Mouse (Mus musculus): ENCODE measurements around the gene Ints2. TPM values are rescaled to one million over a fixed set of nuclear protein-coding genes. Genes with fewer than 3 reads are reported as not detected.

The Ints2 gene
- total and polyA plus RNA-seq, 2 experiments, result 2.0 to 3.7 TPM

DNA sequence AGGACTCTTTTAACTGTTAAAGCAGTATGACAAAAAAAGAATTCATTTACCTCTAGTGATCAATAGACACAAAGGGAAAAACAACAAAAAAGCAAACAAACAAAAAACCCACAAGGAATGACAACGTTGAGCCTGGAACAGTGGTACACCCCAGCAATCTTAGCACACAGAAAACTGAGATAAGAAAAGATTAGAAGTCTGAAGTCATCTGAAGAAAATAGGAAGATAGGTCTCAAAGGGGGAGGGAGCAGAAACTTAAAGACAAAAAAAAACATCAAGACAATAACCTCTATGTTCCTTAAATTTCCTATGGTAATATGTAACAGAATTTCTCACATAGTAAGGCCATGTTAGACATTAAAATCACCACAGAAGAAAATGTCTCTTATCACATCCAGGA, 4.0 kb downstream of the Ints2 start:
- Histone ChIP-seq H3K4me1 (ENCODE audit: control insufficient read depth, insufficient read depth, low read length) (peaks cover 3% of the 10 kb centered on the region; the same call in 1 of the 2 replicates), H3K9ac (ENCODE audit: low read depth, low read length) (no peak overlapping the region), H3K79me2 (ENCODE audit: control insufficient read depth, insufficient read depth, low read length) (no peaks in the 10 kb centered on the region; the same call in 1 of the 2 replicates), H3K36me3 (ENCODE audit: control insufficient read depth, insufficient read depth, low read length) (peaks cover 11% of the 10 kb centered on the region), H3K27me3 (ENCODE audit: control insufficient read depth, insufficient read depth, low read length) (no peaks in the 10 kb centered on the region), H3K27ac (replicated peaks; ENCODE audit: insufficient read depth, low read depth, low read length) (no peak overlapping the region), H3K4me3 (ENCODE audit: insufficient read depth, low read depth, low read length) (no peak overlapping the region)
- DNase-seq (ENCODE audit: extremely low read depth, low read depth, low spot score), result no peak
- 65% methylated on average over 1 of the region's 1 CpGs for WGBS
- TF ChIP-seq CTCF (IDR thresholded peaks at IDR 0.05; ENCODE audit: low read depth, low read length), result no peak
- no peak for TF ChIP-seq POLR2A (IDR thresholded peaks at IDR 0.05; ENCODE audit: extremely low read depth, insufficient read depth, low read length)

DNA sequence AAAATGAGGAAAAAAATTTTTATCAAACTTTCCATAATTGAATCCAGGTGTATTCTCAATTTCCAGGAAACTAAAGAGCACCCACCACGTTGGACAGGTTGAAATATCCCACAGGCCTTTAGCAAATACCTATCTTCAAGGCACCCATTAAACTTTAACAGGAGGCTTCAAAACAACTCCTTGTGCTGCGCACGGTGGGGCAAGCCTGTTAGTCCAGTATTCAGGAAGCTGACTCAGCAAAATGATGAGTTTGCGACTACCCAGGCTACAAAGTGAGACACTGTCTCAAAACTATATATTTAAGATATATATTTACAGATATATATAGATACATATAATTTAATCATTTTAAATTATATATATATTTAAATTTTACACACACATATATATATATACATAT, 24.9 kb downstream of the Ints2 start:
- WGBS, result 82% methylated on average over 4 of the region's 4 CpGs
- TF ChIP-seq POLR2A (IDR thresholded peaks at IDR 0.05; ENCODE audit: extremely low read depth, insufficient read depth, low read length), result no peak
- TF ChIP-seq CTCF (IDR thresholded peaks at IDR 0.05; ENCODE audit: low read depth, low read length), result no peak
- Histone ChIP-seq H3K36me3 (ENCODE audit: control insufficient read depth, insufficient read depth, low read length) (peaks cover 24% of the 10 kb centered on the region), H3K27ac (replicated peaks; ENCODE audit: insufficient read depth, low read depth, low read length) (no peak overlapping the region), H3K9ac (ENCODE audit: low read depth, low read length) (no peak overlapping the region), H3K4me1 (ENCODE audit: control insufficient read depth, insufficient read depth, low read length) (no peaks in the 10 kb centered on the region), H3K4me3 (ENCODE audit: insufficient read depth, low read depth, low read length) (no peak overlapping the region), H3K27me3 (ENCODE audit: control insufficient read depth, insufficient read depth, low read length) (no peaks in the 10 kb centered on the region), H3K79me2 (ENCODE audit: control insufficient read depth, insufficient read depth, low read length) (no peaks in the 10 kb centered on the region; the same call in 1 of the 2 replicates)
- no peak for DNase-seq (ENCODE audit: extremely low read depth, low read depth, low spot score)

DNA sequence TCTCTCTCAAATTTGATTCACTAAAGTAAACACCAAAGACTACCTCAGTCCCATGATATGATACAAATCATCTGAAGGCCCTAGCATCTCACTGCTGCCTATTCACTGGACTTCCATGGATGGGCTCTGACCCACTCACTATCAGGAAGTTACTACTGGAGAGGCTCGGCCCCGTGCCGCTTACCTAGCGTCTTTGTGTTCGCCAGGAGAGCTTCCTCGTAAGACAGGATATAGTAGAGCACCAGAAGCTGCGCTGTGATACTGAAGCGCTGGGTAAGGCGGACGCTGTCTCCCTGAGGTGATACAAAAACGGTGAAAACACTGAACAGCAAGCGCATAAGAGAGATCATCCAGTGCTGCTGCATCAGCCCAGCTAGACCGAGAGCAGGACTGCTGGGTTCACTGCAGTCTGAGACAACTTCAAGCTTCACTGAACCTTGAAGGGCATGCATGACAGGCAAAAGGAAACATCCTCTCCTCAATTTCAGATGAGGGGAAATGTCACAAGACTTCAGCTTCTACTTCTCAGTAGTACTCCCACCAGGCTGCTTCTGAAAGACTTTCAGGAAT, 25.5 kb downstream of the Ints2 start:
- Histone ChIP-seq H3K9ac (ENCODE audit: low read depth, low read length) (no peak overlapping the region), H3K79me2 (ENCODE audit: control insufficient read depth, insufficient read depth, low read length) (no peaks in the 10 kb centered on the region; the same call in 1 of the 2 replicates), H3K4me3 (ENCODE audit: insufficient read depth, low read depth, low read length) (no peak overlapping the region), H3K27me3 (ENCODE audit: control insufficient read depth, insufficient read depth, low read length) (no peaks in the 10 kb centered on the region), H3K27ac (replicated peaks; ENCODE audit: insufficient read depth, low read depth, low read length) (no peak overlapping the region), H3K36me3 (ENCODE audit: control insufficient read depth, insufficient read depth, low read length) (peaks cover 22% of the 10 kb centered on the region), H3K4me1 (ENCODE audit: control insufficient read depth, insufficient read depth, low read length) (no peaks in the 10 kb centered on the region)
- TF ChIP-seq POLR2A (IDR thresholded peaks at IDR 0.05; ENCODE audit: extremely low read depth, insufficient read depth, low read length), result no peak
- WGBS, result 94% methylated on average over 13 of the region's 13 CpGs
- DNase-seq (ENCODE audit: extremely low read depth, low read depth, low spot score), result no peak

DNA sequence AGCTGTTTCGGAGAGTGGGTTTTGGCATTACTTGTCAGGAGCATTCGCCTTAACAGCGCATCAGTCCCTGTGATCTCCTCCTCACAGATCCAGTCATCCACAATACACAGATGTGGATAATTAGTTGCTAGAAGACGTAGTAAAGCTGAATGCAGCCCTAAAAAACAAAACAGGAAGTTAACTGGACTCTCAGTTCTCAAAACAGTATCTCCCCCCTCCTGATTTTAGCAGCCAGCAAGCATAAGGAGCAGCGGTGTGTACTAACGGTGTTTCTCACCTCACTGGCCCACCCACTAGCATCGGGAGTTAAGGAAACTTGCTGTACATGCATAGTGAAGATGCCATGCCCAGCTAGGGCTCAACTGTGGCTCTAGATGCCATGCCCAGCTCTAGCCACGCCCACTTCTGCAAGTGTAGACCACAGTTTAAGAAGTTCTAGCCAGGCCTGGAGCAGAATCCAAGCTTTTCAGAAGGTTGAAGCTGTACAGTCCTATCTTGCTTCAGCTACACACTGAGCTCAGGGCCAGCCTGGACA, 30.7 kb downstream of the Ints2 start:
- Histone ChIP-seq H3K4me1 (ENCODE audit: control insufficient read depth, insufficient read depth, low read length) (no peaks in the 10 kb centered on the region), H3K9ac (ENCODE audit: low read depth, low read length) (no peak overlapping the region), H3K27ac (replicated peaks; ENCODE audit: insufficient read depth, low read depth, low read length) (no peak overlapping the region), H3K27me3 (ENCODE audit: control insufficient read depth, insufficient read depth, low read length) (no peaks in the 10 kb centered on the region), H3K4me3 (ENCODE audit: insufficient read depth, low read depth, low read length) (no peak overlapping the region), H3K79me2 (ENCODE audit: control insufficient read depth, insufficient read depth, low read length) (no peaks in the 10 kb centered on the region; the same call in 1 of the 2 replicates), H3K36me3 (ENCODE audit: control insufficient read depth, insufficient read depth, low read length) (peaks cover 22% of the 10 kb centered on the region)
- TF ChIP-seq CTCF (IDR thresholded peaks at IDR 0.05; ENCODE audit: low read depth, low read length) (no peak), POLR2A (IDR thresholded peaks at IDR 0.05; ENCODE audit: extremely low read depth, insufficient read depth, low read length) (no peak)
- WGBS, result 91% methylated on average over 8 of the region's 8 CpGs
- DNase-seq (ENCODE audit: extremely low read depth, low read depth, low spot score), result no peak

DNA sequence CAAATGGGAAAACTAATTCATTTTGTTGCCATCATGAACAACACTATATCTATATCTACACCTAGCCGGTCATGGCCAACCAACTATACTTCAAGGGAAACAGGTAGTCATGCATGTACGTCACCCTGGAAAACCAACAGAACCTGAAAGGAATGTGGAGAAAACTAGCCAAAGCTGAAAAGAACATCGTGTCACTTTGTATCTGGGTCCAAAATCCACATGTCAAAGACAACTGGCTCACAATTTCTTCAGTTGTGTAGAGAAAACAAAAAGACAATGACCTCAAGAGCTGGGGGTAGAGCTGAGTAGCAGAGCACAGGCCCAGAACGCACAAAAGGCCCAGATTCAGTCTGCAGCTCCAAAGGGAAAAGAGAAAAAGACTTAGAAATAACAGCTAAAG, 31.6 kb downstream of the Ints2 start:
- H3K4me3 ChIP-seq (ENCODE audit: insufficient read depth, low read depth, low read length), result no peak overlapping the region
- H3K4me1 ChIP-seq (ENCODE audit: control insufficient read depth, insufficient read depth, low read length), result no peaks in the 10 kb centered on the region
- H3K27ac ChIP-seq (replicated peaks; ENCODE audit: insufficient read depth, low read depth, low read length), result no peak overlapping the region
- no peak for TF ChIP-seq CTCF (IDR thresholded peaks at IDR 0.05; ENCODE audit: low read depth, low read length)
- TF ChIP-seq POLR2A (IDR thresholded peaks at IDR 0.05; ENCODE audit: extremely low read depth, insufficient read depth, low read length), result no peak
- WGBS, result 82% methylated on average over 4 of the region's 4 CpGs
- H3K9ac ChIP-seq (ENCODE audit: low read depth, low read length), result no peak overlapping the region
- peaks cover 21% of the 10 kb centered on the region for H3K36me3 ChIP-seq (ENCODE audit: control insufficient read depth, insufficient read depth, low read length)
- no peaks in the 10 kb centered on the region for H3K79me2 ChIP-seq (ENCODE audit: control insufficient read depth, insufficient read depth, low read length)
- H3K27me3 ChIP-seq (ENCODE audit: control insufficient read depth, insufficient read depth, low read length), result no peaks in the 10 kb centered on the region
- peak; percentile 33 for DNase-seq (ENCODE audit: extremely low read depth, low read depth, low spot score)

DNA sequence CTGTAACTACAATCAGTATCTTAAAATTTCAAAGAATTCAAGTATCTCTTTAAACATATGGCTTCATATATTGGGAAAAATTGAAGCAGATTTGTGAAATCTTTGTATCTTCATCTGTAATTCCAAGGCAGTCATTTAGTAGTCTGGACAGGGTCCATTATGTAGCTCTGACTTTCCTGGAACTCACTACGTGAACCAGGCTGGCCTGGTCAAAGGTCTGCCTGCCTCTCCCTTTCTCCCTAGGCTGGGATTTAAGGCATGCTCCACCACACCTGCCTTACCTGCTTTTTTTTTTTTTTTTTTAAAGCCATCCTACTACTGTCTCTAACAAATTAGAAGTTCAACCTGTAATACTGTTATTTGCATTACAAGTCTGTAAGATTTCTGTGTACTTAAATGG, 45.6 kb downstream of the Ints2 start:
- DNase-seq (ENCODE audit: extremely low read depth, low read depth, low spot score), result peak; percentile 66
- TF ChIP-seq CTCF (IDR thresholded peaks at IDR 0.05; ENCODE audit: low read depth, low read length), result no peak
- TF ChIP-seq POLR2A (IDR thresholded peaks at IDR 0.05; ENCODE audit: extremely low read depth, insufficient read depth, low read length), result no peak
- Histone ChIP-seq H3K27me3 (ENCODE audit: control insufficient read depth, insufficient read depth, low read length) (no peaks in the 10 kb centered on the region), H3K9ac (ENCODE audit: low read depth, low read length) (no peak overlapping the region), H3K27ac (replicated peaks; ENCODE audit: insufficient read depth, low read depth, low read length) (no peak overlapping the region), H3K79me2 (ENCODE audit: control insufficient read depth, insufficient read depth, low read length) (no peaks in the 10 kb centered on the region), H3K4me3 (ENCODE audit: insufficient read depth, low read depth, low read length) (no peak overlapping the region), H3K4me1 (ENCODE audit: control insufficient read depth, insufficient read depth, low read length) (no peaks in the 10 kb centered on the region; the same call in 1 of the 2 replicates), H3K36me3 (ENCODE audit: control insufficient read depth, insufficient read depth, low read length) (peaks cover 18% of the 10 kb centered on the region)
- 6% methylated on average over 1 of the region's 1 CpGs for whole genome bisulfite sequencing
